Mouse (Mus musculus) heart, adult 2 months (tissue): ENCODE measurements around the gene Hs3st2. TPM values are rescaled to one million over a fixed set of nuclear protein-coding genes. Genes with fewer than 3 reads are reported as not detected.
A peak's percentile ranks its signal among the peaks of the same experiment; 100 is the strongest.

Experiments
- DNase-seq, 2 experiments: peaks; one replicate each; pipeline ENCODE4 v3.0.0; 2021
- H3K27ac ChIP-seq: fragments of 200-600 bp; 2 replicates; pipeline ENCODE4 v1.8.1; 2022
- H3K27me3 ChIP-seq: fragments of 200-500 bp; 2 replicates; pipeline ENCODE4 v1.6.1; 2012; ENCODE audit warnings: mild to moderate bottlenecking, low read length, inconsistent platforms, mixed read lengths; ENCODE audit not compliant: control insufficient read depth, insufficient read depth
- H3K36me3 ChIP-seq: fragments of 200-500 bp; 2 replicates; pipeline ENCODE4 v1.6.1; 2012; ENCODE audit warnings: low read length, inconsistent platforms; ENCODE audit not compliant: control insufficient read depth, insufficient read depth
- H3K4me1 ChIP-seq: fragments of 200-500 bp; 2 replicates; pipeline ENCODE4 v1.6.1; 2011; ENCODE audit warnings: low read length; ENCODE audit not compliant: control insufficient read depth, insufficient read depth
- H3K4me3 ChIP-seq: fragments of 200-600 bp; 2 replicates; pipeline ENCODE4 v1.8.1; 2022
- H3K79me2 ChIP-seq: fragments of 200-500 bp; replicated peaks from 2 replicates; pipeline ENCODE4 v1.6.1; 2012; ENCODE audit warnings: mild to moderate bottlenecking, inconsistent platforms, low read length, moderate library complexity, mixed read lengths; ENCODE audit not compliant: control insufficient read depth, insufficient read depth
- H3K9ac ChIP-seq: fragments of 200-500 bp; 2 replicates; pipeline ENCODE4 v1.6.1; 2012; ENCODE audit warnings: low read depth, mild to moderate bottlenecking, control low read depth, inconsistent platforms, low read length, mixed read lengths
- CTCF ChIP-seq: fragments of 200-600 bp; IDR thresholded peaks from 2 replicates; pipeline ENCODE4 v1.8.1; 2022; ENCODE audit warnings: antibody characterized with exemption, mild to moderate bottlenecking, moderate library complexity
- EP300 ChIP-seq: fragments of 200-500 bp; IDR thresholded peaks from 2 replicates; pipeline ENCODE4 v1.6.1; 2011; ENCODE audit warnings: low read depth, low read length, control low read depth; ENCODE audit not compliant: insufficient read depth
- POLR2A ChIP-seq: fragments of 200-500 bp; IDR thresholded peaks from 2 replicates; pipeline ENCODE4 v1.6.1; 2011; ENCODE audit warnings: mild to moderate bottlenecking, low read depth, low read length, control low read depth; ENCODE audit not compliant: insufficient read depth
- WGBS: fragments of 180-500 bp; shearing (Covaris S2); methylation state at CpG from one replicate; pipeline ENCODE4 v1.1.7; 2018; 5-methylcytosine and 5-hydroxymethylcytosine counted together
- intact Hi-C: fragments of 180-260 bp; cut with DNase I; formaldehyde crosslinking; loops from one replicate; pipeline ENCODE4 v1.15.1; 2025
- polyA plus RNA-seq: library from polyadenylated mRNA; depleted of rRNA; stranded (reverse); fragments of >200 nt; gene quantifications from 2 replicates; pipeline ENCODE4 v1.2.3, GENCODE M21; 2012
- total RNA-seq, 2 experiments: library from RNA; stranded (reverse); gene quantifications; 2 replicates each; pipeline ENCODE4 v1.2.3; 2021

Hs3st2 gene
- total and polyA plus RNA-seq, 3 experiments: not detected

- intact Hi-C loops: no loop called here
- H3K27ac ChIP-seq: no peak overlapping the region
- 73% methylated on average over 1 of the region's 1 CpGs for WGBS
These were observed 73.5 kb downstream of the Hs3st2 start for GRCm38 (mm10) chr7:121465111-121465510.

GRCm38 (mm10) chr7:121466331-121466730, 74.7 kb downstream of the Hs3st2 start:
- no peaks in the 10 kb centered on the region for H3K36me3 ChIP-seq
- 48% methylated on average over 5 of the region's 5 CpGs for WGBS
- H3K79me2 ChIP-seq: no peaks in the 10 kb centered on the region
- no peak for TF ChIP-seq EP300
- no peak for TF ChIP-seq CTCF
- no peak for TF ChIP-seq POLR2A
- H3K27me3 ChIP-seq: no peaks in the 10 kb centered on the region
- no peak overlapping the region for H3K9ac ChIP-seq
- H3K4me3 ChIP-seq: no peak overlapping the region
- no peak overlapping the region for H3K27ac ChIP-seq
- DNase-seq: no peak
- intact Hi-C loops: no loop called here
- peaks cover 3% of the 10 kb centered on the region; the same call in 1 of the 2 replicates for H3K4me1 ChIP-seq

More at GRCm38 (mm10) chr7:121465111-121465510, 73.5 kb downstream of the Hs3st2 start:
- Histone ChIP-seq H3K9ac (no peak overlapping the region), H3K36me3 (no peaks in the 10 kb centered on the region), H3K4me1 (peaks cover 2% of the 10 kb centered on the region; the same call in 1 of the 2 replicates), H3K27me3 (no peaks in the 10 kb centered on the region), H3K4me3 (no peak overlapping the region), H3K79me2 (no peaks in the 10 kb centered on the region)
- no peak for DNase-seq
- TF ChIP-seq EP300 (no peak), CTCF (no peak), POLR2A (no peak)

GRCm38 (mm10) chr7:121469435-121469834, 77.8 kb downstream of the Hs3st2 start:
- H3K9ac ChIP-seq: no peak overlapping the region
- peak in 1 of 2 experiments; percentile 47 for DNase-seq

GRCm38 (mm10) chr7:121478302-121478701, 86.6 kb downstream of the Hs3st2 start:
- Histone ChIP-seq H3K27me3 (no peaks in the 10 kb centered on the region), H3K36me3 (no peaks in the 10 kb centered on the region), H3K4me3 (no peak overlapping the region), H3K79me2 (no peaks in the 10 kb centered on the region), H3K9ac (no peak overlapping the region), H3K4me1 (no peaks in the 10 kb centered on the region), H3K27ac (no peak overlapping the region)
- no peak for TF ChIP-seq CTCF
- TF ChIP-seq POLR2A: no peak
- no peak for TF ChIP-seq EP300
- WGBS: 65% methylated on average over 8 of the region's 8 CpGs
- DNase-seq: no peak
- intact Hi-C loops: no loop called here

More at GRCm38 (mm10) chr7:121469435-121469834, 77.8 kb downstream of the Hs3st2 start:
- H3K79me2 ChIP-seq: no peaks in the 10 kb centered on the region
- H3K27me3 ChIP-seq: no peaks in the 10 kb centered on the region
- peaks cover 3% of the 10 kb centered on the region; the same call in 1 of the 2 replicates for H3K4me1 ChIP-seq
- H3K4me3 ChIP-seq: no peak overlapping the region
- H3K27ac ChIP-seq: no peak overlapping the region
- H3K36me3 ChIP-seq: no peaks in the 10 kb centered on the region
- intact Hi-C loops: no loop called here
- TF ChIP-seq POLR2A: no peak
- no peak for TF ChIP-seq EP300
- TF ChIP-seq CTCF: no peak
- WGBS: 21% methylated on average over 3 of the region's 3 CpGs

- 68% methylated on average over 4 of the region's 4 CpGs for WGBS
- H3K9ac ChIP-seq: no peak overlapping the region
- TF ChIP-seq EP300 (no peak), POLR2A (no peak), CTCF (no peak)
- no peak overlapping the region for H3K27ac ChIP-seq
- DNase-seq: no peak
- H3K36me3 ChIP-seq: no peaks in the 10 kb centered on the region
- no peaks in the 10 kb centered on the region for H3K27me3 ChIP-seq
- intact Hi-C loops: no loop called here
- H3K79me2 ChIP-seq: no peaks in the 10 kb centered on the region
- H3K4me1 ChIP-seq: no peaks in the 10 kb centered on the region
- no peak overlapping the region for H3K4me3 ChIP-seq
These were observed 88.4 kb downstream of the Hs3st2 start for GRCm38 (mm10) chr7:121480106-121480505.

- no peak for TF ChIP-seq POLR2A
- no peak for TF ChIP-seq CTCF
- TF ChIP-seq EP300: no peak
- H3K79me2 ChIP-seq: no peaks in the 10 kb centered on the region
- no peaks in the 10 kb centered on the region for H3K27me3 ChIP-seq
- H3K9ac ChIP-seq: no peak overlapping the region
- no peak overlapping the region for H3K27ac ChIP-seq
- 77% methylated on average over 4 of the region's 4 CpGs for WGBS
- intact Hi-C loops: no loop called here
- no peaks in the 10 kb centered on the region for H3K36me3 ChIP-seq
- H3K4me1 ChIP-seq: no peaks in the 10 kb centered on the region
- DNase-seq: no peak
- H3K4me3 ChIP-seq: no peak overlapping the region
These were observed 92.9 kb downstream of the Hs3st2 start for GRCm38 (mm10) chr7:121484590-121484989.

GRCm38 (mm10) chr7:121485266-121485665, 93.6 kb downstream of the Hs3st2 start:
- Histone ChIP-seq H3K4me3 (no peak overlapping the region), H3K27ac (no peak overlapping the region), H3K79me2 (no peaks in the 10 kb centered on the region), H3K4me1 (no peaks in the 10 kb centered on the region), H3K36me3 (no peaks in the 10 kb centered on the region), H3K9ac (no peak overlapping the region), H3K27me3 (no peaks in the 10 kb centered on the region)
- intact Hi-C loops: no loop called here
- WGBS: 66% methylated on average over 2 of the region's 2 CpGs
- no peak for DNase-seq
- TF ChIP-seq CTCF (peak; percentile 21; the same call in 1 of the 2 replicates), EP300 (no peak), POLR2A (no peak)
